Mouse (Mus musculus) neural tube, embryonic 11.5 days (tissue): Measurements from ENCODE around the gene Yjefn3. TPM values are rescaled to one million over a fixed set of nuclear protein-coding genes. Genes with fewer than 3 reads are reported as not detected.
"Not testable (repeated sequence)": the region's sequence is repeated elsewhere in the genome, so short reads cannot be mapped to it uniquely, and the experiment has no call there.

Experiments used
- ATAC-seq: fragments of 200-750 bp; cut with Nextera tagmentation; 2 replicates; pipeline ENCODE4 v1.8.0; 2017; ENCODE audit warnings: moderate number of reproducible peaks, mild to moderate bottlenecking, moderate TSS enrichment, moderate library complexity; ENCODE audit not compliant: insufficient read depth, low FRiP score, low TSS enrichment
- DNase-seq: peaks from one replicate; pipeline ENCODE4 v3.0.0-alpha.2; 2015; ENCODE audit warnings: low spot score
- H3K27ac ChIP-seq: fragments of 300-500 bp; sonication (generic); 2 replicates; pipeline ENCODE4 v1.5.1; 2014; ENCODE audit warnings: low read depth, mild to moderate bottlenecking, low read length
- H3K27me3 ChIP-seq: fragments of 300-500 bp; sonication (generic); 2 replicates; pipeline ENCODE4 v1.6.1; 2014; ENCODE audit warnings: mild to moderate bottlenecking, low read length, mixed read lengths; ENCODE audit not compliant: control insufficient read depth, insufficient read depth
- H3K36me3 ChIP-seq: fragments of 300-500 bp; sonication (generic); 2 replicates; pipeline ENCODE4 v1.6.1; 2014; ENCODE audit warnings: mild to moderate bottlenecking, low read length, moderate library complexity, mixed read lengths; ENCODE audit not compliant: control insufficient read depth, insufficient read depth
- H3K4me1 ChIP-seq: fragments of 300-500 bp; sonication (generic); 2 replicates; pipeline ENCODE4 v1.6.1; 2014; ENCODE audit warnings: low read length, mixed read lengths; ENCODE audit not compliant: control insufficient read depth, insufficient read depth
- H3K4me2 ChIP-seq: fragments of 300-500 bp; sonication (generic); 2 replicates; pipeline ENCODE4 v1.6.1; 2014; ENCODE audit warnings: low read depth, mild to moderate bottlenecking, moderate library complexity
- H3K4me3 ChIP-seq: fragments of 300-500 bp; sonication (generic); 2 replicates; pipeline ENCODE4 v1.5.1; 2014; ENCODE audit warnings: low read depth, low read length
- H3K9ac ChIP-seq: fragments of 300-500 bp; sonication (generic); 2 replicates; pipeline ENCODE4 v1.6.1; 2014; ENCODE audit warnings: mild to moderate bottlenecking, low read length
- H3K9me3 ChIP-seq: fragments of 300-500 bp; sonication (generic); 2 replicates; pipeline ENCODE4 v1.6.1; 2016; ENCODE audit warnings: low read length; ENCODE audit not compliant: control insufficient read depth
- WGBS: fragments of 180-500 bp; shearing (Covaris S2); extraction: QIAGEN DNeasy Blood & Tissue Kit; methylation state at CpG from one replicate; pipeline ENCODE4 v1.1.7; 2014; 5-methylcytosine and 5-hydroxymethylcytosine counted together
- polyA plus RNA-seq: library from polyadenylated mRNA; unstranded; fragments of >200 nt; fragmentation: Nextera tagmentation; extraction: Ambion mirVana; gene quantifications from 2 replicates; pipeline ENCODE4 v1.2.1, GENCODE M21; 2014

The Yjefn3 gene
- 3.7 and 5.0 TPM in 2 replicates for polyA plus RNA-seq

DNA sequence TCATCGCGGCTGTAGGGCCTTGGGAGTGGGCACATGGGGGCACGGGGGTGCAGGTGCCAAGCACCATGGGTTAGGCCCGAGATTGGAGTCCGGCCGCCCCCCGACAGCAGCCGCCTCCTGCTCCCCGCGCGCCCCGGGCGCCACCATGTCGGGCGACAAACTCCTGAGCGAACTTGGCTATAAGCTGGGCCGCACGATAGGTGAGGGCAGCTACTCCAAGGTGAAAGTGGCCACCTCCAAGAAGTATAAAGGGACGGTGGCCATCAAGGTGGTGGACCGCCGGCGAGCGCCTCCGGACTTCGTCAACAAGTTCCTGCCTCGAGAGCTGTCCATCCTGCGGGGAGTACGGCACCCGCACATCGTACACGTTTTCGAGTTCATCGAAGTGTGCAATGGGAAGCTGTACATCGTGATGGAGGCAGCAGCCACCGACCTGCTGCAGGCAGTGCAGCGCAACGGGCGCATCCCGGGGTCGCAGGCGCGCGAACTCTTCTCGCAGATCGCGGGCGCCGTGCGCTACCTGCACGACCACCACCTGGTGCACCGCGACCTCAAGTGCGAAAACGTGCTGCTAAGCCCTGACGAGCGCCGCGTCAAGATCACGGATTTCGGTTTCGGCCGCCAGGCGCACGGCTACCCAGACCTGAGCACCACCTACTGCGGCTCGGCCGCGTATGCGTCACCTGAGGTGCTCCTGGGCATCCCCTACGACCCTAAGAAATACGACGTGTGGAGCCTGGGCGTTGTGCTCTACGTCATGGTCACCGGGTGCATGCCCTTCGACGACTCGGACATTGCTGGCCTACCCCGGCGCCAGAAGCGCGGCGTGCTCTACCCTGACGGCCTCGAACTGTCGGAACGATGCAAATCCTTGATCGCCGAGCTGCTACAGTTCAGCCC lies at the start of gene Yjefn3, which contains the start of the genes Tssk6 and Ndufa13:
Gene Yjefn3 (minus strand): TSS at position 550 of the 900 bp plus-strand sequence.
Gene Tssk6 (plus strand): TSS at position 22 of the 900 bp plus-strand sequence.
Gene Ndufa13 (minus strand): TSS at position 396 of the 900 bp plus-strand sequence.
- peak; percentile 45 for ATAC-seq
- Histone ChIP-seq H3K4me2 (peak within 1 kb of the TSS; percentile 90), H3K36me3 (no peaks in the 10 kb centered on the region), H3K27me3 (no peaks in the 10 kb centered on the region), H3K9ac (peak within 1 kb of the TSS; percentile 73), H3K27ac (peak within 1 kb of the TSS; percentile 72), H3K4me3 (peak within 1 kb of the TSS; percentile 71), H3K9me3 (no peaks in the 10 kb centered on the region), H3K4me1 (peaks cover 25% of the 10 kb centered on the region)
- DNase-seq, result peak; percentile 44
- WGBS, result 3% methylated on average over 89 of the region's 89 CpGs

GRCm38 (mm10) chr8:69950300-69950699 lies 47.8 kb upstream of the Yjefn3 start:
- no peaks in the 10 kb centered on the region for H3K27me3 ChIP-seq
- H3K4me1 ChIP-seq, result no peaks in the 10 kb centered on the region
- 89% methylated on average over 2 of the region's 2 CpGs for WGBS
- DNase-seq, result no peak
- H3K36me3 ChIP-seq, result no peaks in the 10 kb centered on the region; the same call in 1 of the 2 replicates
- H3K9ac ChIP-seq, result no peak overlapping the region
- no peak overlapping the region for H3K4me3 ChIP-seq
- ATAC-seq, result no peak
- no peak overlapping the region for H3K27ac ChIP-seq
- H3K4me2 ChIP-seq, result no peak overlapping the region
- no peaks in the 10 kb centered on the region for H3K9me3 ChIP-seq

- H3K4me1 ChIP-seq, H3K27me3 ChIP-seq, DNase-seq, H3K4me3 ChIP-seq, H3K4me2 ChIP-seq, ATAC-seq, H3K9me3 ChIP-seq, H3K27ac ChIP-seq, H3K36me3 ChIP-seq, H3K9ac ChIP-seq: not testable (repeated sequence)
- 93% methylated on average over 2 of the region's 3 CpGs for WGBS
Measured at GRCm38 (mm10) chr8:69942495-69942894, 40.0 kb upstream of the Yjefn3 start.

DNA sequence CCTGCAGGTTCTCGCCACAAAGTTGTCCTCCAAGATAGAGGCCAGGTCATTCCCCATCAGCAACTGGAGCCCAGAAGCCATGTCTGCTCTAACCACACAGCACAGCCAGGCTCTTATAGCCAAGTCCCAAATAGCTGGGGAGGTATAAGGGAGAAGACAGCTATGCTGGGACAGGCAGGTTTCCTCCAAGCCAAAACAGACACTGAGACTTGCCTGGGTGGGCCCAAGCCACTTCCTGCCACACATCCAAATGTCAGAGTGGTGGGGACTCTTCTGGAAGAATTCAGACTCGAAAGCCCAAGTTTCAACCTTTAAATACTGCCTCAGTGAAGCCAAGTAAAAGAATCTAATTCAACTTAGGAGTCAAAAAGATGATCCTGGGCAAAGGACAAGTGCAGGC lies 37.9 kb upstream of the Yjefn3 start:
- 98% methylated on average over 2 of the region's 2 CpGs for WGBS
- Histone ChIP-seq H3K4me1 (peaks cover 2% of the 10 kb centered on the region; the same call in 1 of the 2 replicates), H3K27ac (no peak overlapping the region), H3K36me3 (no peaks in the 10 kb centered on the region), H3K27me3 (no peaks in the 10 kb centered on the region), H3K9ac (no peak overlapping the region), H3K4me2 (no peak overlapping the region), H3K9me3 (no peaks in the 10 kb centered on the region), H3K4me3 (no peak overlapping the region)
- DNase-seq, result no peak
- ATAC-seq, result no peak

DNA sequence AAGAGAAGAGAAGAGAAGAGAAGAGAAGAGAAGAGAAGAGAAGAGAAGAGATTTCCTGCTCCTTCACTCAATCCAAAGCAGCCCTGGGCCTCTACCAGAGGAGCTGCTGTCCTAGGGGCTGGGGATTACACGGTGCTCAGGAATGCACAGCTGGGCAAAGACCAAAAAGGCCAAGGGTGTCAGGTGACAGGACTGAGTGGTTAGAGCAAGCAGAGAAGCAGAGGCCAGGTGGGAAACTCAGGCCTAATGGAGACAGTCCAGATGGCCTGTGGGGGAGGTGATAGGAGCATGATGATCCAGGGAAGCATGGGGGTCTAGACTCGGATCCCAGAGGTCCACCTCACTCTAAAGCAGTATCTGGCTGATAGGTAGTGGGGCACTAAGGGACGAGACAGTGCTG lies 37.1 kb upstream of the Yjefn3 start:
- peaks cover under 1% of the 10 kb centered on the region; the same call in 1 of the 2 replicates for H3K36me3 ChIP-seq
- DNase-seq, result no peak
- no peak overlapping the region for H3K4me3 ChIP-seq
- no peaks in the 10 kb centered on the region for H3K27me3 ChIP-seq
- peaks cover 2% of the 10 kb centered on the region; the same call in 1 of the 2 replicates for H3K4me1 ChIP-seq
- no peaks in the 10 kb centered on the region for H3K9me3 ChIP-seq
- no peak overlapping the region for H3K27ac ChIP-seq
- H3K9ac ChIP-seq, result no peak overlapping the region
- WGBS, result 48% methylated on average over 3 of the region's 3 CpGs
- H3K4me2 ChIP-seq, result no peak overlapping the region
- no peak for ATAC-seq

DNA sequence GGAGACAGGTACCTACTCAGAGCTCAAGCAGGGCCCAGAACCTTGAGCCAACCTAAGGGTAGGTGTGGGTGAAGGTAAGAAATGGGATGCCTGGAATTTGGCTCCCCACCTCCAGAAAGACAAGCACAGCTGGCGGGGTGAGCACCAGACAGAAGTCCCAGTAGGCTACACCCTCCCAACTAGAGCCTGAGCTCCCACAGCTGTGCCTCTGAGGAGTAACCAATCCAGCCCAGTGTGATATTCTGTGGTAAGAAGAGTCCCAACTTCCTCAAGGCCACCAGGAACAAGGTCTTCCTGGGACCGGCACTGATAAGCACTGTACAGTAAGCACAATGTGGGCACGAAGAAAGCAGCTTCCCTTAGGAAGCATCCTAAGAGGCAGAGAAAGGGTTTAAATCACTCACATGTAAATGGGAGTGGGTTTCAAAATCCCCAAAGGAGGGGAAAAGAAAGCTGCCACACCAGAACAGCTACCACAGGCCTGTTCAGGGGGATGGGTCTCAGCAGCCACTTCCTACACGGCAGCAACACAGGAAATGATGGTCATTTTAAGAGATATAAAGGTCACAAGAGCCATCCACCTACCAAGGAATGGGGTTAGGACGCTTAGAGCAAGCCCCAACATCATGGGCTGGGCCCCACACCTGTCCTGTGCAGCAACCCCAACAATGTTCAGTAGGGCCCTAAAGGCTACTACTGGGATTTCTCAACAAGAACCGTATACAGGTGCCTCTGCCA lies 35.9 kb upstream of the Yjefn3 start:
- Histone ChIP-seq H3K4me2 (no peak overlapping the region), H3K9ac (no peak overlapping the region), H3K4me3 (no peak overlapping the region), H3K4me1 (peaks cover 2% of the 10 kb centered on the region; the same call in 1 of the 2 replicates), H3K27me3 (no peaks in the 10 kb centered on the region), H3K27ac (no peak overlapping the region), H3K36me3 (peaks cover 4% of the 10 kb centered on the region; the same call in 1 of the 2 replicates), H3K9me3 (no peaks in the 10 kb centered on the region)
- ATAC-seq (no peak), DNase-seq (no peak)
- WGBS, result 87% methylated on average over 6 of the region's 6 CpGs

GRCm38 (mm10) chr8:69937466-69937865 lies 35.0 kb upstream of the Yjefn3 start:
- no peak overlapping the region for H3K4me3 ChIP-seq
- H3K9ac ChIP-seq, result no peak overlapping the region
- no peaks in the 10 kb centered on the region for H3K27me3 ChIP-seq
- no peaks in the 10 kb centered on the region for H3K9me3 ChIP-seq
- H3K36me3 ChIP-seq, result peaks cover 4% of the 10 kb centered on the region; the same call in 1 of the 2 replicates
- WGBS, result 88% methylated on average over 3 of the region's 3 CpGs
- DNase-seq (no peak), ATAC-seq (no peak)
- H3K27ac ChIP-seq, result no peak overlapping the region
- H3K4me2 ChIP-seq, result no peak overlapping the region
- H3K4me1 ChIP-seq, result peaks cover 2% of the 10 kb centered on the region; the same call in 1 of the 2 replicates

- Histone ChIP-seq H3K36me3 (peaks cover 4% of the 10 kb centered on the region; the same call in 1 of the 2 replicates), H3K9me3 (no peaks in the 10 kb centered on the region), H3K4me2 (no peak overlapping the region), H3K9ac (no peak overlapping the region), H3K4me1 (peaks cover 2% of the 10 kb centered on the region; the same call in 1 of the 2 replicates), H3K27ac (no peak overlapping the region), H3K4me3 (no peak overlapping the region), H3K27me3 (no peaks in the 10 kb centered on the region)
- 72% methylated on average over 7 of the region's 7 CpGs for WGBS
- ATAC-seq (peak; percentile 35; the same call in 1 of the 2 replicates), DNase-seq (peak; percentile 46)
Measured at GRCm38 (mm10) chr8:69936050-69936794, 33.7 kb upstream of the Yjefn3 start.
